Mouse (Mus musculus): ENCODE data around the gene Tead2. TPM values are rescaled to one million over a fixed set of nuclear protein-coding genes. Genes with fewer than 3 reads are reported as not detected.
"Not testable (repeated sequence)": the region's sequence is repeated elsewhere in the genome, so short reads cannot be mapped to it uniquely, and the experiment has no call there.

Gene Tead2
- total RNA-seq, 2 experiments from 2014 or later = 5.6 to 6.1 TPM

DNA sequence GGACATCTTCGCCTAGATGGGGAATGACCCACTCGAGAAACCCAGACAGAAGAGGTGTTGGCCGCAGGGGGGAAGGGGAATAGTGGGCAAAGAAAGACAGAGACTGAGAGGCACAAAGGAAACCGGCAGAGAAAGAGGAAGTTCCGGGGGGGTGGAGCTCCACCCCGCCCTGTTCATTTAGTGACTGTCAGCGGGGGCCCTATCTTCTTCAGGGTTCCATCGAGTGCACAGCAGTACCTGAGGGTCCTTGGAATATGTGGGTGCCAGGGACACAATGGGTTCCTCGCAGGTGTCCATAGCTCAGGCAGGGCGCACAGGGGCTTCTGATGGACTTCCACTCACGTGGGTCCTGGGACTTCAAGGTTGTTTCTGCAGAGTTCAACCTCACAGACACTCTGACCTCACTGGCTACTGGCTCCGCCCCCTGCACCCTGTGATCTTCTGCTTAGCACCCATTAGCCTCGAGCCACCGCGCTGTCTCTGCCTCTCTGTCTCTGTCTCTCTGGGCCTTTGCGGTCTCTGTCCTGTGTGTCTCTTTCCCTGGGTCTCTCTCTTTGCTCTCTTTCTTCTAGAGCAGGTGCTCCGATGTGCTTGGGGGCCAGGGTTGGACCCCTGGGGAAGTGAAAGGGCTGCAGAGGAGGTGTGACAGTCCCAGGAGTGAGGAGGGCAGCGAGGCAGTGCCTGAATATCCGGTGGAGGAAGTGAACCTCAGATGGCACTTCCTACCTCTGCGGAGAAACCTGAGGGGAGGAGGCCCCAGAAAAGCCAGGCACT is 23.4 kb downstream of the Tead2 start, which contains the start of gene Cd37:
Gene Cd37, minus strand, starts transcription at position 393 of the 774 bp plus-strand sequence.
- intact Hi-C loops (cut with DNase I) = no loop called here
- no peak for DNase-seq (ENCODE audit: low spot score in 2 of 2)

DNA sequence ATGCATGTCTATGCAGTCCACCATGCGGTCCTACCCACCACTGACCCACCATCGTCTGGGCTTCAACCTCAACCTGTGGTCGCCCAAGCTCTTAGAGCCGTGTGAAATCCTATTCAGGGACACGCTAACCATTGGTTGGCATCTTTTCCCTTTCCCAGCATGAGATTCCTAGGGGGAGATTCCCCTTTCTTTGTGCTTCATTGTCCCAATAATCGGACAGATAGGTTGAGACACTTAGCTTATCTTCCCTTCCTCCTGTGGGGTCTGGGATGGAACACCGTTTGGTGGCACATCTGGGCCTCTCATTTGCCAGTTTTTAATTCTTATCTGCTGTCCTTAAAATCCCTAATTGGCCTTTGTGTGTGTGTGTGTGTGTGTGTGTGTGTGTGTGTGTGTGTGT is 24.6 kb downstream of the Tead2 start:
- intact Hi-C loops (cut with DNase I) = no loop called here
- no peak for DNase-seq (ENCODE audit: low spot score in 2 of 2)

DNA sequence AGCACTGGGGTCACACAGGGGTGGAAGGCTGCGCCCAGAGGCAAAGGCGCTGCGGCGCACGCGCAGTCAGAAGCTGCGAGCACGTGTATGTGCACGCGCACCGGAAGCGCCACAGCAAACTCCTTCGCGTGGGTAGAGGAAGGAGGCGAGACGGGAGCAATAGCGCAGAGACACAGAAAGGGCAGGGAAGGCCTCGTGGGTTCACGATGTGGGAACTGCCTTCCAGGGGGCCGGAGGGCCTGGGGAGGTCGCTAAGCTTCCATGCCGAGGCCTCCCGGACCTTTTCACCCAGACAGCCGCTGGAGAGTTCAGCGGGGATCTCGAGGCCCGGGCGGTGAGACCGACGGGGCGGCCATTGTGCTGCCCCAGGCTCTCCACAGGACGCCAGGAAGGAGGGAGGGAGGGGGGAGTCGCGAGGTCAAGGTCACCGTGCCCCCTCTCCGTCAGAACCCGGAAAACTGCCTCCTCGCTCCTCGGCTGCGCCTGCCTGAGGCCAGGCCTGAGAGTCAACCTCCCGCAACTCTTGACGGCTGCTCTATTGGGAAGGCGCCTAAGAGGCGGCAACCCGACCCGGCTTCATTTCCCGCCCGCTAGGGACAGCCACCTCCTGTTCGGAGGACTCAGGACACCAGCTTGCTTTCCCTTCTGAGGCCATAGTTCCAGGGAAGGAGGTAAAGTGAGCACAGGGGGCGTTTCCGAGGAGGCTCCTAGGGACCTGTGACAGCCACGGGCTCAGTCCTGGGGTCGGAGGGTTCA is 25.3 kb downstream of the Tead2 start, which contains the start of gene Slc6a16:
Gene Slc6a16, plus strand, starts transcription at position 453 of the 756 bp plus-strand sequence.
- intact Hi-C loops (cut with DNase I) = no loop called here
- DNase-seq (ENCODE audit: low spot score in 2 of 2) = peak; percentile 70 to 73

DNA sequence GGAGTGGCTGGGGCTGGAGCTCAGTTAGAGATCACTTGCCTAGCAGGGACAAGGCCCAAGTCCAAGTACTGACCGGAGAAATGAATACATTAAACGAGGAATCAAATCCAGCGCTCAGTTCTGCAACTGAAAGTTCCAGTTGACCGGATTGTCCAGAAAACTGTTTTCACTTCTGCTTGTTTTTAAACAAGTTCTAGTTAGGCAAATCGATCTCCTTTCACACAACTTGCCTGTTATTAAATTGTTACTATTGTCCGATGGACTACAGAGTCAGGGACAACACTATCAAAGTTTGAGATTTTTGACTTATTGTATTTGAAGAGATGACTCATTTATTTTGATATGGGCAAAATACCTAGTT is 25.8 kb downstream of the Tead2 start:
- DNase-seq (ENCODE audit: low spot score in 2 of 2) = no peak

DNA sequence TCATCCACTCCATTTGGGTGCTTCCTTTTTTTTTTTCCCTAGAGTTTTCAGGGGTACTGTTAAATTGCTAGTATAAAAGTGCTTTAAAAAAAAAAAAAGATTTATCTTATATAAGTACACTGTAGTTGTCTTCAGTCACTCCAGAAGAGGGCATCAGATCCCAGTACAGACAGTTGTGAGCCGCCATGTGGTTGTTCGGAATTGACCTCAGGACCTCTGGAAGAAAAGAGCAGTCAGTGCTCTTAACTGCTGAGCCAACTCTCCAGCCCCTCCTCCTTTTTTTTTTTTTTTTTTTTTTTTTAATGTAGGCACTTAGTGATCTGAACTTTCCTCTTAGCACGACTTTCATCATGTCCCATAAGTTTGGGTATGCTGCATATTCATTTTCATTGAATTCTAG is 32.1 kb downstream of the Tead2 start:
- no peak for DNase-seq (ENCODE audit: low spot score in 2 of 2)
- intact Hi-C loops (cut with DNase I) = no loop called here

More for the DNA sequence above, 25.8 kb downstream of the Tead2 start:
- intact Hi-C loops (cut with DNase I) = no loop called here

DNA sequence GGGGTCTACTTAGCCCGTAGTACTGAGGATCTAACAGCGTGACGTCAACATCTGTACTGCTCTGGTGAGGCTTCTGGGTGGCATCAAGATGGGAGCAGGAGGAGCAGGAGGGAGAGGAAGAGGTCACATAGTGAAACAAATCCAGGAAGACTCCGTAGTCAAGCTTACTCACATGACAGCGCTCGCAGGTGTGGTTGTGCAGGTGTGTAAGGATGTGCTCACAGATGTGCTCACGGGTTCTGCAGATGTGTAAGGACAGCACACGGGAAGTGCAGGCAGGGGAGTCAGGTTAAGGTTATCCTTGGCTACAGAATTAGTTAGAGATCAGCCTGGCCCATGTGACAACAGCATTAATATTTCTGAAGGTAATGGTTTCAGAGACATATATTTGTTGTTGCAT is 38.3 kb downstream of the Tead2 start:
- DNase-seq (ENCODE audit: low spot score in 2 of 2) = no peak
- intact Hi-C loops (cut with DNase I) = no loop called here

DNA sequence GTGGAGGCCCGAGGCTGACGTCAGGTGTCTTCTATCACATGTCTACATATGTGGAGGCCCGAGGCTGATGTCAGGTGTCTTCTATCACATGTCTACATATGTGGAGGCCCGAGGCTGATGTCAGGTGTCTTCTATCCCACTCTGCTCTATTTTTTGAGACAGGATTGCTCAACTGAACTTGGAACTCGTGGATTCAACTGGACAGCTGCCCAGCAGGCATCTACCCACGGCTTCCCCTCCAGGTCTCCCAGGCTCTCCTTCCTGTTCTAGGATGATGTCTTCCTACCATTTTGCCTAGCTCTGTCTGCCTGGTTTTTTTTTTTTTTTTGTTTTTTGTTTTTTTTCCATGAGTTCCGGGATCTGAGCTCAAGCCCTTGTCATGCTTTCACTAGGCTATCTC is 40.3 kb downstream of the Tead2 start:
- intact Hi-C loops (cut with DNase I); DNase-seq (ENCODE audit: low spot score in 2 of 2): not testable (repeated sequence)

DNA sequence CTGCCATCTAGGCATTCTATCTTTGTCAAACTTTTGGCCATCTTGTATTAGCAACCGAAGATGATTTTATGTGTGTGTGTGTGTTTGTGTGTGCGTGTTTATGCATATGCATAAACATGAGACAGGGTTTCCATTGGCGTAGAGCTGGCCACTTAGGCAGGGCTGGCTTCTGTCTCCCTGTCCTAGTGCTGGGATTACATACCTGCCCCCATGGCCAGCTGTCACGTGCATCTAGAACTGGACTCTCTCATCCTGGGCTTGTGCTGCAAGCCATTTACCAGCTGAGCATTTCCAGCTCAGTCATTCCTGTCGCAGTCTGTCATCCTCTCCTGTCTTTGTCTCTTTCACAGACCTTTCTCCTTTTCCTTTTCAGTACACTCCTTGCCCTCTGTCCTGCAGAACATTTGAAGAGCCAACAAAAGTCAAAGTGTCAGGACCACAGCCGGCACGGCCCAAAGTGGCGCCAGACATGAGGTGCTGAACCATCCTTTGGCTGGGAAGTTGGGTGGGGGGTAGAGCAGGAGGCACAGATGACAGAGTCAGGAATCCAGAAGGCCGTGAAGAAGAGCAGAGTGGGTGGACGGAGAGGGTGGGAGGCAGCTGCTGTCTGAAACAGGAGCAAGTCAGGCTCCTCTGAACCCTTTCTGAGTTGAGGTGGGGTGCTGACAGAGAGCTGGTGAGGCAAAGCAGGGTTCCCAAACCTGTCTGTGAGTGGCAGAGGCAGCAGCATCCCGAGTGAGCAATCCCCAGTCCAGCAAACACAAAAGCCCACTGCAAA is 41.7 kb downstream of the Tead2 start:
- DNase-seq (ENCODE audit: low spot score in 2 of 2) = peak; percentile 41 to 55

DNA sequence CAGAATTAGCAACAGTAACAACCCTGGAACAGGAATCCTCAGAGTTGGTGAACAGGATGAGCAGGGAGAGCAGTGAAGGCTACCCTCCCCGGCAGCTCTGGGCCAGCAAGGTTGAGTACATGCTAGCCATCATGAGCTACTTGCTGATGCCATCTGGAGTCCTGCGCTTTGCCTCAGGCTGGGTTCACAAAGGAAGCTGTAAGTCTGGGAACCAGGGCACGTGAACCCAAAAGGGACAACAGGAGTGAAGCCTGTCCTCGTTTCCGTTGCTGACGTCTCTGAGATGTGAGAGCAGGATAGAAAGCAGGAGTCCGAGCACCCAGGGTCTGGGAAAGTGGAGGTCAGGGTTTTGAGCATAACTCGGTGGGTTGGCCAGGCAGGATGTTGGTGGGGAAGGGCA is 43.7 kb downstream of the Tead2 start:
- intact Hi-C loops (cut with DNase I) = no loop called here
- DNase-seq (ENCODE audit: low spot score in 2 of 2) = no peak

More for the DNA sequence above, 41.7 kb downstream of the Tead2 start:
- intact Hi-C loops (cut with DNase I) = no loop called here

DNA sequence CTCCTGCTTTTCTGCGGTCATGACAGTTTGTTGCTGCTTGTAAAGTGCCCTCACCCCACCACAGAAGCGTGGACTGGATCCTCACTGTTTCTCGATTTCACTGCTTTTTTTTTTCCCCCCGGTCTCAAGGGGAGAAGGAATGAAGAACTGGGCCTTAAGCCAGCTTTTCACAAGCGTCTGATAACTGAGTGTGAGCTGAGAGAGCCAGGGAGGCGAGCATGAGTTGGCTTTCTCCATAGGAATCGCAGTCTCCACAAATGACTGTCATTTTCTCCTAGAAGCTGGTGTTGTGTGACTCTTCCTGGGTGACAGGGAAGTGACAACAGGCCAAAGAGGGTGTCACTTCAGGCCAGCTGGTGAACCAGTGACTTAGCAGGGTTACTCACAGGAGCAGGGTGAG is 46.7 kb downstream of the Tead2 start:
- intact Hi-C loops (cut with DNase I) = no loop called here
- no peak for DNase-seq (ENCODE audit: low spot score in 2 of 2)

DNA sequence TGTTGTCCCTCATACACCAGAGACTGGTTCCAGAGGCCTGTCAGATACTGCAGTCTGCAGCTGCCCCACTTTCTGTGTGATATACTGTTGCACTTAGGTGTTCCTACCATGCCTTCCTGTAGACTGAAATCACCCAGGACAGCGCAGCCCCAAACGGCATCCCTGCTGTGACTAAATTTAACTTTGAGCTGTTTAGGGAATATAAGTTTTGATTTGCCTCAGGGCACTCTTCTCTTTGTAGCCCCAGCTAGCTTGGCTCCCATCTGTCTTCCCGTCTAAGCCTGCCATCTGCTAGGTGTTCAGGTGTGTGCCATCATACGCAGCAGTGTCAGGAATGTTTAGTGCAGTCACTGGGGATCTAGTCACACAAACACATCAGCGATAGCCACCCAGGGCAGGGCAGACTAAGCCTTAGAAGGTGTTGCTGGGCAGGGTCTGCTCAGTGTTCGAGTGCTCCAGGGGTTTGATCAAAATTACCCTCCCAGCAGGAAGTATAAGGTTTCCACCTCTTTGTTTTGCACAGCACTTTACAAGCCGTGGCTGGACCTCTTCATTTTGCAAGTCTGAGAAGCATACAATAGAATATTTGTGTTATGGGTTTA is 47.6 kb downstream of the Tead2 start:
- DNase-seq (ENCODE audit: low spot score in 2 of 2) = peak in 1 of 2 experiments; percentile 28
- intact Hi-C loops (cut with DNase I) = no loop called here

DNA sequence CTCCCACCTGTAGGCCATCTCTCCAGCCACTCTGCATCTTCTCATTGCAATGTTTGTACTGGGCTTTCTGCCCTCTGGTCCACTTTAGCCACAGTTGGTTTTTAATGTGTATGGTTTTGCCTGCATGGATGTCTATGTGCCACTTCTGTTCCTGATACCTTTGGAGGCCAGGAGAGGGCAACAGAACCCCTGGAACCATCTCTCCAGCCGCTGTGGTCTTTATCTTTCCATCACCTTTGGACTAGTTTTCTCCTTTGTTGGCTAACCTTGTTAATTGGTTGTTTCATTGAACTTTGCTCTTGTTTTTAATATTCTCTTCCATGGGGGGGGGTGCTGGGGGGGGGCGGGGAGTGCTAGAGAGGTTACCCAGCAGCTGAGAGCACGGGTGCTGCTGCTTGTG is 48.8 kb downstream of the Tead2 start:
- intact Hi-C loops (cut with DNase I) = no loop called here
- DNase-seq (ENCODE audit: low spot score in 2 of 2) = no peak

DNA sequence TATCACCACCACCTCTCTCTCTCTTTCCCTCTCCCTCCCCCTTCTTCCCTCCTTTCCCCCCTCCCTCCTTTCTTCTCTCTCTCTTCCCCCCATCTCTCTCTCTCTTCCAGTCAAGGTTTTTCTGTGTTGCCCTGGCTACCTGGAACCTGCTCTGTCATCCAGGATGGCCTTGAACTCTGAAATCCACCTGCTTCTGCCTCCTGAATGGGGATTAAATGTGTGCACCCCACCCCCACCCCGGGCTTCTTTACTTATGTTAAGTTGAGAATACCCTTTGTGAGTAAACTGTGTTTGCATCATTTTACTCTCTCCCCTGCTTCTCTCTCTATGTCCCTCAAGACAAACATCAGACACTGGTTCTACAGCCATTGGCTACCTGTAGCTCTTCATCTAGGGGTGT is 50.0 kb downstream of the Tead2 start:
- DNase-seq (ENCODE audit: low spot score in 2 of 2) = no peak
- intact Hi-C loops (cut with DNase I) = no loop called here

DNA sequence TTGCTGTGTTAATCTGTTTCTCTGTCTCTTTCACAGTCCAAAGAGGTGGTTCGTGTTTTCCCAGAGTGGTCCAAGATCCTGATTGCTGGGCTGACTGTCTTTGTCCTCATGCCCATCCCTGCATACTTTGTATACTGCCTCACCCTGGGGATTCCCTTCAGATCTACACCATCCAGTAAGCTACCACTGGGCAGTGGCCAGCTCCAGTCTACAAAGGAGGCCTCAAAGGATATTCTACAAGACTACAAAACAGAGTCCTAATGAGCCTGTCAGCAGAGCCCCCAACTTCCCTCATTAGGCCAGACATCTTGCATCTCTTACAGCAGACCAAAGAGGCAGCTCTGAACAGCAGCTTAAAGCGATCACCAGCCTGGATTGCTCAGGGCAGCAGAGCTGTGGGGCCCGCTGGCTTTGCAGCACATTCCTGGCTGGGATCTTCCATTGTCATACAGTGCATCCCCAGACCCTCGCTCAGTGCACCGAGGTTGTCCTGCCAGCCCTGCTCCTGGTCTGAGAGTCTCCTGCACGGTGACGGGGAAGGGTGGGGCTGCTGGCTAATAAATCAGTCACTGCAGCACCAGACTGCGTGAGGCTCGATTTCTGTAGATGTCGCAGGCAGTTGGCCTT is 57.3 kb downstream of the Tead2 start:
- no peak for DNase-seq (ENCODE audit: low spot score in 2 of 2)
- intact Hi-C loops (cut with DNase I) = no loop called here

DNA sequence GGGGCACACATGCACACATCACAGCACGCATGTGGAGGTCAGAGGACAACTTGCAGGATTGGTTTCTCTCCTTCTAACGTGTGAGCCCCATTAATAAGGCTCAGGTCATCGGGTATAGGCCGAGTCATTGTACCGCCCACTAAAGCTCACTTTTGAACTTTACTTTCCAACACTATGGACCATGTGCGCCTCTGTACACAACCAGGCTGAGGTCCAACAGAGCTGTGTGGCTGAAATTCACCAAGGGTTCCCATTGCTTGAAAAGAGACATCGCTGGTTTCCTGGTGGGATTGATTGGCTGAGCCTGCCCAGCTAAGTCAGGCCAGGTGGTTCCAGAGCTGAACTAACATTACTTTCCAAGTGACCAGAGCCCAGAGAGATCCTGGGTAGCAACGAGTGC is 58.1 kb downstream of the Tead2 start:
- intact Hi-C loops (cut with DNase I) = no loop called here
- DNase-seq (ENCODE audit: low spot score in 2 of 2) = no peak

DNA sequence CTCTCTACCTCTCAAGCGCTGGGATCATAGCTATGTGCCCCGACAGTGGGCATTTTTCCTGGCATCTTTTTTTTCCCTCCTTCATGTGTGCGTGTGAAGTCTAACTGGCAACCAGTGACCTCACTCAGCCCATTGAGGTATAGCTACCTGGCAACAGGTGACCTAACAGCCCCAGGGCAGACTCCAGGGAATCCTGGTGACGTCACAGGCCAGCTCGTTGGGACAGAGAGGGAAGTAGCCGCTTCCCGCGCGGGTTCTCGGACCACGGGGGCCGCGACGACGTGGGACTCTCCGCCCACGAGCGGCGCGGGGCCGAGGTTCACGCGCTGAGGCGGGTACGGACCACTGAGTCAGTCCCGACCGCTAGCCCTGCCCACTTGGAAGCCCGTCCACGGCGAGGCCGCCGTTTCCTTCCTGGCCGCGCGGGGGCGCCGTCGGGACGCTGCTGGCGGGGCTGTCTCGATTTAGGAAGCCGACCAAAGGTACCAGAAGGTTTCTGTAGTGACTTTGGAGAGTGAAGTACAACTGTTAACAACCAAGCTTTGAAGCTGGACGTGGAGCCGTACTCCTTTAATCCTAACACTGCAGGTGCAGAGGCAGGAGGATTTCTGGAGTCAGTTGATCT is 61.7 kb downstream of the Tead2 start, which contains the start of gene Slc6a21:
Gene Slc6a21, plus strand, starts transcription at position 378 of the 625 bp plus-strand sequence.
- peak; percentile 73 to 75 for DNase-seq (ENCODE audit: low spot score in 2 of 2)
- intact Hi-C loops (cut with DNase I) = no loop called here
